Mouse (Mus musculus): ENCODE data around the gene Eif1b.

The Eif1b gene
- long read RNA-seq, experiment 1, transcript Eif1b-201 (4 exons, 1,035 nt) = major isoform, 93 of 94 reads
- long read RNA-seq, experiment 1, partial matches to known transcripts = 1 of 94 reads
- long read RNA-seq, experiment 1, other reads (novel, unspliced or antisense) = 0 of 94 reads
- long read RNA-seq, experiment 2, transcript Eif1b-201 (4 exons, 1,035 nt) = major isoform, 152 of 161 reads
- long read RNA-seq, experiment 2, partial matches to known transcripts = 7 of 161 reads
- long read RNA-seq, experiment 2, other reads (novel, unspliced or antisense) = 2 of 161 reads

GRCm38 (mm10) chr9:120492010-120492399 is at the start of gene Eif1b:
Eif1b (plus strand) TSS chr9:120492232.
- intact Hi-C loops (cut with DNase I) = no loop called here

GRCm38 (mm10) chr9:120444642-120445041 is 47.4 kb upstream of the Eif1b start:
- intact Hi-C loops (cut with DNase I) = no loop called here

GRCm38 (mm10) chr9:120449696-120450329 is 42.2 kb upstream of the Eif1b start:
- intact Hi-C loops (cut with DNase I) = no loop called here

GRCm38 (mm10) chr9:120455768-120456655 is 36.0 kb upstream of the Eif1b start:
- intact Hi-C loops (cut with DNase I) = no loop called here

GRCm38 (mm10) chr9:120470431-120470830 is 21.6 kb upstream of the Eif1b start:
- intact Hi-C loops (cut with DNase I) = no loop called here

GRCm38 (mm10) chr9:120481644-120482043 is 10.4 kb upstream of the Eif1b start:
- intact Hi-C loops (cut with DNase I) = no loop called here

GRCm38 (mm10) chr9:120482382-120482781 is 9.7 kb upstream of the Eif1b start:
- intact Hi-C loops (cut with DNase I) = no loop called here

- intact Hi-C loops (cut with DNase I) = no loop called here
Measured at GRCm38 (mm10) chr9:120483101-120483500, 8.9 kb upstream of the Eif1b start.

GRCm38 (mm10) chr9:120487076-120487475 is 5.0 kb upstream of the Eif1b start:
- intact Hi-C loops (cut with DNase I) = no loop called here

GRCm38 (mm10) chr9:120491509-120491908 is 523 bp upstream of the Eif1b start:
- intact Hi-C loops (cut with DNase I) = no loop called here

- intact Hi-C loops (cut with DNase I) = no loop called here
Measured at GRCm38 (mm10) chr9:120492400-120493351, 644 bp downstream of the Eif1b start.

- intact Hi-C loops (cut with DNase I) = no loop called here
Measured at GRCm38 (mm10) chr9:120493781-120494180, 1.7 kb downstream of the Eif1b start.

GRCm38 (mm10) chr9:120496691-120497090 is 4.7 kb downstream of the Eif1b start:
- intact Hi-C loops (cut with DNase I) = loop anchor here (1.0 kb wide), 1 partner anchor 62 kb away; no protein-coding TSS in a partner anchor

- intact Hi-C loops (cut with DNase I) = no loop called here
Measured at GRCm38 (mm10) chr9:120497983-120498382, 6.0 kb downstream of the Eif1b start.

GRCm38 (mm10) chr9:120501191-120501902 is 9.3 kb downstream of the Eif1b start:
- intact Hi-C loops (cut with DNase I) = loop anchor here (2.0 to 10.0 kb wide), 3 partner anchors 66 to 743 kb away; no protein-coding TSS in a partner anchor

- intact Hi-C loops (cut with DNase I) = loop anchor here (5.0 to 10.0 kb wide), 2 partner anchors 65 to 743 kb away; no protein-coding TSS in a partner anchor
Measured at GRCm38 (mm10) chr9:120502013-120502412, 10.0 kb downstream of the Eif1b start.

GRCm38 (mm10) chr9:120504423-120504822 is 12.4 kb downstream of the Eif1b start:
- intact Hi-C loops (cut with DNase I) = loop anchor here (5.0 to 10.0 kb wide), 2 partner anchors 63 to 740 kb away; no protein-coding TSS in a partner anchor

- intact Hi-C loops (cut with DNase I) = no loop called here
Measured at GRCm38 (mm10) chr9:120511781-120512180, 19.7 kb downstream of the Eif1b start.

GRCm38 (mm10) chr9:120516720-120517119 is 24.7 kb downstream of the Eif1b start:
- intact Hi-C loops (cut with DNase I) = no loop called here

GRCm38 (mm10) chr9:120518946-120519345 is 26.9 kb downstream of the Eif1b start:
- intact Hi-C loops (cut with DNase I) = no loop called here
